Mouse (Mus musculus) neural tube, embryonic 13.5 days (tissue): ENCODE results near the gene 2310030G06Rik. TPM values are rescaled to one million over a fixed set of nuclear protein-coding genes. Genes with fewer than 3 reads are reported as not detected.

Experiments used
- ATAC-seq: fragments of 200-750 bp; cut with Nextera tagmentation; 2 replicates; pipeline ENCODE4 v1.8.0; 2017; ENCODE audit warnings: low read depth, mild to moderate bottlenecking, moderate TSS enrichment, moderate library complexity
- H3K27ac ChIP-seq: fragments of 300-500 bp; sonication (generic); replicated peaks from 2 replicates; pipeline ENCODE4 v1.5.1; 2015; ENCODE audit warnings: moderate library complexity, mild to moderate bottlenecking, inconsistent platforms
- H3K27me3 ChIP-seq: fragments of 300-500 bp; sonication (generic); 2 replicates; pipeline ENCODE4 v1.6.1; 2015; ENCODE audit warnings: mild to moderate bottlenecking, inconsistent platforms
- H3K36me3 ChIP-seq: fragments of 300-500 bp; sonication (generic); 2 replicates; pipeline ENCODE4 v1.6.1; 2015; ENCODE audit warnings: mild to moderate bottlenecking, inconsistent platforms
- H3K4me1 ChIP-seq: fragments of 300-500 bp; sonication (generic); replicated peaks from 2 replicates; pipeline ENCODE4 v1.6.1; 2015; ENCODE audit warnings: inconsistent platforms
- H3K4me2 ChIP-seq: fragments of 300-500 bp; sonication (generic); 2 replicates; pipeline ENCODE4 v1.6.1; 2015; ENCODE audit warnings: inconsistent platforms, mild to moderate bottlenecking, moderate library complexity
- H3K4me3 ChIP-seq: fragments of 300-500 bp; sonication (generic); 2 replicates; pipeline ENCODE4 v1.5.1; 2015; ENCODE audit warnings: mild to moderate bottlenecking, inconsistent platforms
- H3K9ac ChIP-seq: fragments of 300-500 bp; sonication (generic); 2 replicates; pipeline ENCODE4 v1.6.1; 2015; ENCODE audit warnings: moderate library complexity, mild to moderate bottlenecking, inconsistent platforms
- H3K9me3 ChIP-seq: fragments of 300-500 bp; sonication (generic); 2 replicates; pipeline ENCODE4 v1.6.1; 2016; ENCODE audit warnings: inconsistent platforms
- WGBS: fragments of 180-500 bp; shearing (Covaris S2); methylation state at CpG from one replicate; pipeline ENCODE4 v1.1.7; 2015; 5-methylcytosine and 5-hydroxymethylcytosine counted together
- polyA plus RNA-seq: library from polyadenylated mRNA; unstranded; fragments of >200 nt; fragmentation: Nextera tagmentation; extraction: Ambion mirVana; gene quantifications from 2 replicates; pipeline ENCODE4 v1.2.1, GENCODE M21; 2015

Gene 2310030G06Rik
- polyA plus RNA-seq, 1 experiment from 2014 or later, result 2.3 TPM

DNA sequence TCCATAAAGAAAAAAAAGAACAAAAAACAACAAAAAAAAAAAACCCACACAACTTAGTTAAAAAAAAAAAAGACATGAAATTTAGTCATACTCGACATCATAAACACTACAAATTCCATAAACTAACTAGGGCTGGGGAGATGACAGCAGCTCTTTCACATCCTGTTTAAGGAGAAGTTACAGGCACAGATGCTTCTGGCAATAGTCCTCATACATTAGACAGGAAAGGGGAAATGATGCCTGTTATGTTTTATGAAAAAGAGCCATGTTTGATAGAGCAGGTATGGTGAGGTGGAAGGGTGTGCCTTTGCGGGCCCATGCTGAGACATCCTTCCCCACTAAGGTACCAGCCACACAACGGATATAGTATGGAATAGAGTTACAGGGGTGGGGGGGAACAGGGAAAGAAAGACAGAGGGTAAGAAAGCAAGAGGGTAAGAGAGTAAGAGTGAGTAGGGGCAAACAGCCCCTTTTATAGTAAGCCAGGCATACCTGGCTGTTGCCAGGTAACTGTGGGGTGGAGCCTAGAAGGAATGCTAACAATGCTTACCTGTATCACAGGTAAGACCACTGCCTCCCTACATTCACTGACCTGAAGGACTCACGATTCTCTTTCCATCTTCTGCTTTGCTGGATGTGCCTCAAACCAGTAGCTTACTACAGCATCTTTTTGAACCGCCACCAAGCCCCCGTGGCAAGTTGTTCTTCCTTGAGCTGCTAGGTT lies 15.3 kb upstream of the 2310030G06Rik start:
- Histone ChIP-seq H3K4me1 (no peaks in the 10 kb centered on the region), H3K27me3 (no peaks in the 10 kb centered on the region), H3K36me3 (no peaks in the 10 kb centered on the region; the same call in 1 of the 2 replicates), H3K27ac (no peak overlapping the region), H3K9ac (no peak overlapping the region), H3K9me3 (no peaks in the 10 kb centered on the region), H3K4me2 (no peak overlapping the region), H3K4me3 (no peak overlapping the region)
- ATAC-seq, result no peak
- WGBS, result 65% methylated on average over 6 of the region's 6 CpGs

DNA sequence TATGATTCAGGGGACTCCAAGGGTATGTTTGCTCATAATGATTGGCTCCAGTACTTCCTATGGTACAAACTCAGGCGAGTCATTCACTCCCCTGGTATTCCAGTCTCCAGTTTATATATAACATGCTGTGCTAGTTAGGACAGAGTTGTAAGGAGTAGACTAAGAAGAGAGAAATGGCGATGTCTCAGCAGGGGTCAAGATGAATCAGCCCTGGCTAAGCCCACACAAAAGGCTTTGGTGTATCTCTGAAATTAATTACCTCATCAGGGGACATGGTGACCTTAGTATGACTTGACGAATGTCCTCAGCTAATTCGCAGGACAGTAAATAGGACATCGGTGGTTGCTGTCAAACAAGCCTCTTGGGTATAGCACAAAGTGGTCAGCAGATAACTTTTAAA lies 10.4 kb upstream of the 2310030G06Rik start:
- no peaks in the 10 kb centered on the region for H3K9me3 ChIP-seq
- H3K27ac ChIP-seq, result no peak overlapping the region

DNA sequence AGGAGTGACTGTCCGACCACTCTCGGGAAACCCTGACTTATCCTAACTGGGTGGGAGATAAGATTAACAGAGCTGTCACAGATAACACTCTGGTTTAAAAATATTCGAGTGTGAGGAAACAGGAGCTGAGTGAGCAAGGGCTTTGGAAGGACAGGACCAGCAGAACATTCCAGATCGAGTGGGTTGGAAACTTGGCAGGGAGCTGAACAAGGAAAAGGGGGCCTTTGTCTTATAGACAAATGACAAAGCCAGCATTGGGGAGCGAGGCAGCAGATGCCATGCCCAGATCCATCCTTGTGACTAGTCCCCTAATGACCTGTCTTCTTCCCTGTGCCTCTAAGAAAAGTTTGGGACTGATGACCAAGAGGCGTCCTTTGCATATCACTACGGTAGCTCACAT lies 7.6 kb upstream of the 2310030G06Rik start:
- no peak overlapping the region for H3K4me3 ChIP-seq
- H3K36me3 ChIP-seq, result no peaks in the 10 kb centered on the region
- H3K27ac ChIP-seq, result no peak overlapping the region
- ATAC-seq, result no peak
- no peaks in the 10 kb centered on the region for H3K9me3 ChIP-seq
- no peaks in the 10 kb centered on the region for H3K4me1 ChIP-seq
- H3K4me2 ChIP-seq, result no peak overlapping the region
- 72% methylated on average over 7 of the region's 7 CpGs for WGBS
- no peak overlapping the region for H3K9ac ChIP-seq
- H3K27me3 ChIP-seq, result no peaks in the 10 kb centered on the region

More for the DNA sequence above, 10.4 kb upstream of the 2310030G06Rik start:
- Histone ChIP-seq H3K4me3 (no peak overlapping the region), H3K27me3 (no peaks in the 10 kb centered on the region), H3K36me3 (no peaks in the 10 kb centered on the region), H3K4me2 (no peak overlapping the region), H3K4me1 (no peaks in the 10 kb centered on the region), H3K9ac (no peak overlapping the region)
- ATAC-seq, result no peak
- WGBS, result 30% methylated on average over 5 of the region's 5 CpGs

DNA sequence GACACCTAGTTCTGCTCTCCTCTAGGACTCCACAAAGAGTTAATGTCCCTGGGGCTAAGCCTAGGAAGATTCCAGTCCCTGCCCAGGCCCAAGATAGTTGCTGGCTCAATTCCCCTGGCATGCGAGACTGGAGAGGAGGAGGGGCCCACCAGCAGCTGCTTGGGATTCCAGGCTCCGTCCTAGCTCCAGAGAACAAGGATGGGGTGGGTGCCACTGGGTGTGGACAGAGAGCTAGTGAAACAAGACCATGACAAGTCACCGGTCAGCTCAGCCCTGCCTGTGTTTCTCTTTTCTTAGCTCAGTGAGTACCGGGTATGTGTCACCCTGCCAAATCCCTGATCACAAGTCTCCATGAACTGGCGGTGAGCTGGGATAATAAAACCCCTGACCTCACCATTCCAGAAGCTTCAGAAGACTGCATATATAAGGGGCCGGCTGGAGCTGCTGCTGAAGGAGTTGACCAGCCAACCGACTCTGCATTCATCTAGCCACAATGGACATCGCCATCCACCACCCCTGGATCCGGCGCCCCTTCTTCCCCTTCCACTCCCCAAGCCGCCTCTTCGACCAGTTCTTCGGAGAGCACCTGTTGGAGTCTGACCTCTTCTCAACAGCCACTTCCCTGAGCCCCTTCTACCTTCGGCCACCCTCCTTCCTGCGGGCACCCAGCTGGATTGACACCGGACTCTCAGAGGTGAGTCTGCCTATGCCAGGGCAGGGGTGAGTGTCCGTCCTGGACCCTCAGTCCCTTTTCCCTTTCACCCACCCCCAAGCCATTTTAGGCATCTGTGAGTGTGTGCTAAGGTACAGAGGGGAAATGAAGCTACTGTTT lies 6.7 kb upstream of the 2310030G06Rik start:
- Histone ChIP-seq H3K9me3 (no peaks in the 10 kb centered on the region), H3K4me3 (no peak overlapping the region), H3K27me3 (no peaks in the 10 kb centered on the region), H3K9ac (no peak overlapping the region), H3K4me1 (no peaks in the 10 kb centered on the region), H3K27ac (no peak overlapping the region), H3K36me3 (no peaks in the 10 kb centered on the region), H3K4me2 (no peak overlapping the region)
- 72% methylated on average over 17 of the region's 17 CpGs for WGBS
- ATAC-seq, result no peak

DNA sequence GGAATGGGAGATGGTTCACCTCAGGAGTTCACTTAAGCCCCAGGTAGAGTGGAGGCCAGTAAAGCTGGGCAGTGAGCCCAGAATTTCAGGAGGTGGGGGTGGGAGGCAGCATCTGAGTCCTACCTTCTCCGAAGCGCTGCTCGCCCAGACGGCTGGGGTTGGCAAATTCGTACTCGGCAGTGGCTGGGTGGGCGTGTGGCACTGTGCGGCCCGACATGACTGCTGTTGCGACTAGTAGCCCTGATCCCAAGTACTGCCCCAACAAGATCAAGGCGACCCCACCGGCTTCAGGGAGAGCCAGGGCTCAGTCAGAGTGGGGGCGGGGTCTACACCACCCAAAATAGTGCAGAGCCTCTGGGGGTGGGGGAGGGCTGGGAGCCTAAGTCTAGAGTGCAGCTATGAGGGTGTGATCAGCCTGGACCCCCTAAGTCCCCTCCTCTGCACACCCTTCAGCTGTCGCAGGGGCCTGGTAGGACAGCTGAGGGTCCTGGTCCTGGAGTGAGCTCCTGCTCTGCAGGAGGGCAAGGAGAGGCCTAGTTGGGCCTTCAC lies 5.8 kb upstream of the 2310030G06Rik start, which contains the start of gene Hspb2:
Gene Hspb2, minus strand, starts transcription at position 301 of the 549 bp plus-strand sequence.
- H3K4me3 ChIP-seq, result no peak within 1 kb of the TSS
- H3K9me3 ChIP-seq, result no peaks in the 10 kb centered on the region
- H3K4me2 ChIP-seq, result no peak within 1 kb of the TSS
- H3K27ac ChIP-seq, result no peak within 1 kb of the TSS
- ATAC-seq, result no peak
- no peak within 1 kb of the TSS for H3K9ac ChIP-seq
- H3K27me3 ChIP-seq, result no peaks in the 10 kb centered on the region
- H3K4me1 ChIP-seq, result no peaks in the 10 kb centered on the region
- no peaks in the 10 kb centered on the region for H3K36me3 ChIP-seq
- WGBS, result 72% methylated on average over 14 of the region's 14 CpGs

DNA sequence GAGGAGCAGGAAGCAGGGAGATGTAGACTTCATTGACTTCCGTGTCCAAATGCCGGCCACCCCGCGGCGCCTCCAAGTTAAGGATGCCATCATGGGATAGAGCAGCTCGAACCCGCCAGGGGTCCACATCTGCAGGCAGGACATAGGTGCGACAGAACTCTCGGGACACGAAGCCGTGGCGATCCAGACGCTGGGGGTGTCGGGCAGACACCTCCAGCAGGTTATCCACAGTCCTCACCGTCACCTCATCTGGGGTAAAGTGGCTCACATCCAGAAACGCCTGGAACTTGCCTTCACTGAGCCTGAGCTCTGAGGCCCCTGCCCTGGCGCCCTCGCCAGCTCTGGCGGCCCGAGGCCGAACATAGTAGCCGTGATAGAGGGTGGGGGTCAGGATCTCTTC lies 5.0 kb upstream of the 2310030G06Rik start, which contains the start of gene Cryab:
Gene Cryab, plus strand, starts transcription at position 3 of the 400 bp plus-strand sequence.
- H3K27ac ChIP-seq, result no peak within 1 kb of the TSS
- H3K4me1 ChIP-seq, result peaks cover 7% of the 10 kb centered on the region
- WGBS, result 76% methylated on average over 22 of the region's 22 CpGs
- no peaks in the 10 kb centered on the region for H3K9me3 ChIP-seq
- H3K4me3 ChIP-seq, result no peak within 1 kb of the TSS
- H3K27me3 ChIP-seq, result 0 out of 2 replicates have a peak, but pooled peaks cover 1% of the 10 kb centered on the region
- ATAC-seq, result no peak
- no peak within 1 kb of the TSS for H3K9ac ChIP-seq
- H3K36me3 ChIP-seq, result no peaks in the 10 kb centered on the region
- no peak within 1 kb of the TSS for H3K4me2 ChIP-seq

DNA sequence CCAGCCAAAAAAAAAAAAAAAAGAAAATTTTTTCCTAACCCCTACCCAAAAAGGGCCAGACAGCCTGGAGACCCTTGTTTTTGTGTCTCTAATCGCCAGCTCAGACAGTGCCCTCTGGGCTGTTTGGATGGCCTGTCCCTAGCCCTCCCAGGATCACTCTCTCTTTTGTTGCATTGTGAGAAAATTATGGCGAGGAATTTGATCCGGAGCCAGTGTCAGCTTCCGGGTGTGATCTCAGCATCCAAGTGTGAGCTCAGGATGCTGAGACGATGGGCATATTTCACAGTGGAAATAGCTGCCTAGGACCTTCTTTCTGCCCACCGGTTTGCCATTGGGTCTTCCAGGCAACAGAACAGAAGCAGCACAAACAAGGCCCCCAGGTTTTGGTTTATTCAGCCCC lies 4.4 kb upstream of the 2310030G06Rik start:
- ATAC-seq, result no peak
- no peaks in the 10 kb centered on the region for H3K9me3 ChIP-seq
- WGBS, result 64% methylated on average over 6 of the region's 6 CpGs

DNA sequence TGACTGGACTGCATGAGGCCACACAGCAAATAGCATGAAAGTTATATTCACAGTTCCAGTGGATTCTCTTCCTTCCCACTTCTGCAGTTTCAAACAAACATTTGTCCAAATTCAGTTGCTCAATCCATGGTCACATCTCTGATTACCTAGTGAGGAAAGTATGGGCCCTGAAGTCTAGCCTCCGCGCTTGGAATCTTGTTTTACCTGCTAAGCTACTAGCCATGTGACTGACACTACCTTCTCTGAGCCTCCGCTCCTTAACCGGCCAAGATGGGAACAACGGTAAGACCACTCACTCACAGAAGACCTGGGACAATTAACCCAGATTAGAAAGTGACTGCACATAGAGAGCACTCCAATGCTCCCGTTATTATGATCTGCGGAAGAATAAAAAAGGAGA lies 530 bp downstream of the 2310030G06Rik start:
- peaks cover 13% of the 10 kb centered on the region for H3K4me1 ChIP-seq
- peaks cover 8% of the 10 kb centered on the region for H3K27me3 ChIP-seq
- peak overlapping the region; percentile 66 for H3K9ac ChIP-seq
- H3K4me3 ChIP-seq, result peak overlapping the region; percentile 36
- no peaks in the 10 kb centered on the region for H3K9me3 ChIP-seq
- H3K4me2 ChIP-seq, result peak overlapping the region; percentile 61
- no peaks in the 10 kb centered on the region for H3K36me3 ChIP-seq
- no peak for ATAC-seq
- H3K27ac ChIP-seq, result no peak overlapping the region
- WGBS, result 13% methylated on average over 7 of the region's 7 CpGs

More for the DNA sequence above, 4.4 kb upstream of the 2310030G06Rik start:
- H3K36me3 ChIP-seq, result no peaks in the 10 kb centered on the region
- peaks cover 13% of the 10 kb centered on the region for H3K4me1 ChIP-seq
- no peak overlapping the region for H3K27ac ChIP-seq
- no peak overlapping the region for H3K9ac ChIP-seq
- peaks cover 7% of the 10 kb centered on the region; the same call in 1 of the 2 replicates for H3K27me3 ChIP-seq
- no peak overlapping the region for H3K4me3 ChIP-seq
- H3K4me2 ChIP-seq, result no peak overlapping the region

DNA sequence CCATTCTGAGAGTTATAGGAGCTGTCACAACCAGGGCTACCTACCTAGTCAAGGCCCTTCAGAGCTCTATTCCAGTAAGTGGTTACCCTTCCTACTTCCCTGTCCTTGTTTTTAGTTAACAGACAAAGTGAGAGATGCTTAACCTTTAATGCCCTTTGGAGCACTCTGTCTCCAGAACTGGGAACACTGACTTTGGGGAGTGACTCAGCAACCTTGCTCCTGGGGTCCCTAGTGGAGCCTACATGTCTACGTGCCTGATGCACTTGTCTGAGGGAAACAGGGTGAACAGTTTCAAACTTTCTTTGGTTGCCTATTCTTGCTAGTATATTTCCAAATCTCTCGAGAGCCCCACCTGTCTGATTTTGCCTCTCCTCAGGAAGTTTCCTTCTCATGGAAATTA lies 3.6 kb downstream of the 2310030G06Rik start:
- Histone ChIP-seq H3K9ac (no peak overlapping the region), H3K4me1 (peaks cover 22% of the 10 kb centered on the region), H3K36me3 (no peaks in the 10 kb centered on the region), H3K4me3 (no peak overlapping the region), H3K27ac (no peak overlapping the region), H3K27me3 (peaks cover 8% of the 10 kb centered on the region), H3K4me2 (no peak overlapping the region), H3K9me3 (no peaks in the 10 kb centered on the region)
- 73% methylated on average over 2 of the region's 2 CpGs for WGBS
- no peak for ATAC-seq

DNA sequence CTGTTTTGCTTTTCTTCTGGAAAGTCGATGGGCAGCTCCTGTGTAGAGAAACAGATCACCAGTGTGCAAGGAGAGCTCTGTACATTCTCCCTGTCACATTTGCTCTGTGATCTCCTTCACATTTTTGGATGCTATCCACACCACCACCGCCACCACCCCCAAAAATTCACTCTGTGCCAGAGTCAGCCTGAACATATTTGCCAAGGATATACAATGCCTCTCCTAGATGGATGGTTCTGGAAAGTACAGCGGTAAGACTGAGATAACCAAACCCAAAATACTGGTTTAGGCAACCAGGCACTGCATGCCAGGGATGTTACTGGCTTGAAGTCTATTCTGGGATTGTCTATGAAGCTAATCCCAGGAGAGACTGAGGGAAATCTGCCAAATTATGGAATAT lies 4.1 kb downstream of the 2310030G06Rik start:
- Histone ChIP-seq H3K4me2 (no peak overlapping the region), H3K9ac (no peak overlapping the region), H3K27ac (no peak overlapping the region), H3K27me3 (peaks cover 8% of the 10 kb centered on the region), H3K36me3 (no peaks in the 10 kb centered on the region), H3K4me3 (no peak overlapping the region), H3K4me1 (peaks cover 22% of the 10 kb centered on the region), H3K9me3 (no peaks in the 10 kb centered on the region)
- WGBS, result 85% methylated on average over 3 of the region's 3 CpGs
- no peak for ATAC-seq

DNA sequence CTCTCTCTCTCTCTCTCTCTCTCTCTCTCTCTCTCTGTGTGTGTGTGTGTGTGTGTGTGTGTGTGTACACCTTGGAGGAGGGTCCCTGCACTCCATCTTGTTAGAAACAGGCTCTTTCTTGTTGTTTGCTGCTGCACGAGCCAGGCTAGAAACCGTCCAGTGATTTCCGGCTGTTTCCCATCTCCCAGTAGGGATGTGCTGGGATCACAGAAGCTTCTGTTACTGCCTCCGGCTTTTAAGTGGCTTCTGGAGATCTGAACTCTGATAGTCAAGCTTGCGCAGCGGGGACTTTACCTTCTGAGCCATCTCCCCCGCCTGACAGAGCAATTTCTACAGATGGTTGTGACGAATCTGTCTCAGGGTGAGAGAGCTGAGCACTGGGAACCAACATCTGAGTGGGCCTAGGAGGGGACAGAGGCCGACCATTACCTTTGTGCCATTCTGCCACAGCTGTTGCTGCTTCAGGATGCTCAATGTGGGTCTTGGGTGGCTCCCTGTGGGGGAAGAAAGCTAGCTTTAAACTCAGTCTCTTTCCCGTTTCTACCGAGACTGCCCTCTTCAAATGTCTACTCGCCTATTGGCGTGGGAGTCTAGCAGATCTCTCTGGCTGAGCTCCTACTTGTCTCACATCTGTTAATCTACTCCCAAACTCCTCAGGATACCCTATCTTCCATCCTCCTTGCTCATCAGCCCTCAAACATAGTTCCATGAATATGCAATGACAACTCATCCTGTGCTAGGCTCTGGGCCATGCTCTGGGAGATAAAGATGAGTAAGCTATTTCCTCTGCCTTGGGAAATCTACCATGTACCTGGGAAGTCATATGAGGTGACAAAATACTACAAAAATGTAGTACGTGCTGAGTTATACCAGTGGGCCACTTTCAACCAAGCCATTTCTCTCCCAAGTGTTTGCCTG lies 5.2 kb downstream of the 2310030G06Rik start:
- 88% methylated on average over 14 of the region's 14 CpGs for WGBS
- Histone ChIP-seq H3K9ac (no peak overlapping the region), H3K4me3 (no peak overlapping the region), H3K9me3 (no peaks in the 10 kb centered on the region), H3K4me2 (no peak overlapping the region), H3K36me3 (no peaks in the 10 kb centered on the region), H3K27ac (no peak overlapping the region), H3K27me3 (peaks cover 5% of the 10 kb centered on the region), H3K4me1 (peaks cover 14% of the 10 kb centered on the region)
- no peak for ATAC-seq
